Mouse (Mus musculus): ENCODE measurements around the gene B4galt3. TPM values are rescaled to one million over a fixed set of nuclear protein-coding genes. Genes with fewer than 3 reads are reported as not detected.

B4galt3 gene
- total RNA-seq (2014; fragmentation: Nextera tagmentation) (34.5 and 55.7 TPM in 2 replicates), total RNA-seq (2017) (15.2 and 24.0 TPM in 2 replicates)

- ATAC-seq (replicated peaks; ENCODE audit: low FRiP score, low TSS enrichment, poor library complexity, severe bottlenecking): peak; percentile 97
Measured at GRCm38 (mm10) chr1:171269848-171270572, at the start of gene B4galt3. TSS of gene B4galt3 (plus strand) at chr1:171270328.

- ATAC-seq (replicated peaks; ENCODE audit: low FRiP score, low TSS enrichment, poor library complexity, severe bottlenecking): peak; percentile 56
Measured at GRCm38 (mm10) chr1:171220871-171221270, 49.3 kb upstream of the B4galt3 start.

- no peak for ATAC-seq (replicated peaks; ENCODE audit: low FRiP score, low TSS enrichment, poor library complexity, severe bottlenecking)
Measured at GRCm38 (mm10) chr1:171221281-171222193, 48.6 kb upstream of the B4galt3 start.

GRCm38 (mm10) chr1:171222238-171223155 lies 47.6 kb upstream of the B4galt3 start, which contains the start of gene Tomm40l:
TSS of gene Tomm40l (minus strand) at chr1:171222514.
- peak; percentile 95 for ATAC-seq (replicated peaks; ENCODE audit: low FRiP score, low TSS enrichment, poor library complexity, severe bottlenecking)

- ATAC-seq (replicated peaks; ENCODE audit: low FRiP score, low TSS enrichment, poor library complexity, severe bottlenecking): no peak
Measured at GRCm38 (mm10) chr1:171223168-171223567, 47.0 kb upstream of the B4galt3 start.

GRCm38 (mm10) chr1:171223796-171224195 lies 46.3 kb upstream of the B4galt3 start:
- no peak for ATAC-seq (replicated peaks; ENCODE audit: low FRiP score, low TSS enrichment, poor library complexity, severe bottlenecking)

GRCm38 (mm10) chr1:171224857-171225256 lies 45.3 kb upstream of the B4galt3 start, which contains the start of gene Apoa2:
TSS of gene Apoa2 (plus strand) at chr1:171225054.
- ATAC-seq (replicated peaks; ENCODE audit: low FRiP score, low TSS enrichment, poor library complexity, severe bottlenecking): no peak

GRCm38 (mm10) chr1:171226780-171227179 lies 43.3 kb upstream of the B4galt3 start:
- ATAC-seq (replicated peaks; ENCODE audit: low FRiP score, low TSS enrichment, poor library complexity, severe bottlenecking): no peak

- no peak for ATAC-seq (replicated peaks; ENCODE audit: low FRiP score, low TSS enrichment, poor library complexity, severe bottlenecking)
Measured at GRCm38 (mm10) chr1:171227879-171228278, 42.2 kb upstream of the B4galt3 start.

GRCm38 (mm10) chr1:171229750-171230149 lies 40.4 kb upstream of the B4galt3 start:
- no peak for ATAC-seq (replicated peaks; ENCODE audit: low FRiP score, low TSS enrichment, poor library complexity, severe bottlenecking)

GRCm38 (mm10) chr1:171230215-171230614 lies 39.9 kb upstream of the B4galt3 start:
- ATAC-seq (replicated peaks; ENCODE audit: low FRiP score, low TSS enrichment, poor library complexity, severe bottlenecking): no peak

GRCm38 (mm10) chr1:171231844-171232243 lies 38.3 kb upstream of the B4galt3 start:
- no peak for ATAC-seq (replicated peaks; ENCODE audit: low FRiP score, low TSS enrichment, poor library complexity, severe bottlenecking)

GRCm38 (mm10) chr1:171232348-171232747 lies 37.8 kb upstream of the B4galt3 start:
- no peak for ATAC-seq (replicated peaks; ENCODE audit: low FRiP score, low TSS enrichment, poor library complexity, severe bottlenecking)

GRCm38 (mm10) chr1:171232800-171233730 lies 37.1 kb upstream of the B4galt3 start:
- ATAC-seq (replicated peaks; ENCODE audit: low FRiP score, low TSS enrichment, poor library complexity, severe bottlenecking): peak; percentile 74

- no peak for ATAC-seq (replicated peaks; ENCODE audit: low FRiP score, low TSS enrichment, poor library complexity, severe bottlenecking)
Measured at GRCm38 (mm10) chr1:171234126-171234525, 36.0 kb upstream of the B4galt3 start, which contains the start of gene Fcer1g. TSS of gene Fcer1g (minus strand) at chr1:171234365.

- ATAC-seq (replicated peaks; ENCODE audit: low FRiP score, low TSS enrichment, poor library complexity, severe bottlenecking): no peak
Measured at GRCm38 (mm10) chr1:171234538-171234937, 35.6 kb upstream of the B4galt3 start.

GRCm38 (mm10) chr1:171235791-171236190 lies 34.3 kb upstream of the B4galt3 start:
- ATAC-seq (replicated peaks; ENCODE audit: low FRiP score, low TSS enrichment, poor library complexity, severe bottlenecking): no peak

GRCm38 (mm10) chr1:171237438-171237837 lies 32.7 kb upstream of the B4galt3 start:
- ATAC-seq (replicated peaks; ENCODE audit: low FRiP score, low TSS enrichment, poor library complexity, severe bottlenecking): no peak
